Mouse (Mus musculus): ENCODE data around the gene Ntn3.

Ntn3 gene

GRCm38 (mm10) chr17:24211631-24212440 lies 2.5 kb upstream of the Ntn3 start:
- peak; percentile 71 for DNase-seq (ENCODE audit: low read depth, low spot score)

- DNase-seq (ENCODE audit: low read depth, low spot score), result no peak
Measured at GRCm38 (mm10) chr17:24210591-24210990, 1.3 kb upstream of the Ntn3 start.

- DNase-seq (ENCODE audit: low read depth, low spot score), result no peak
Measured at GRCm38 (mm10) chr17:24209916-24210240, 547 bp upstream of the Ntn3 start.

GRCm38 (mm10) chr17:24208641-24209042 lies 689 bp downstream of the Ntn3 start:
- DNase-seq (ENCODE audit: low read depth, low spot score), result no peak

GRCm38 (mm10) chr17:24207768-24208640 lies 1.3 kb downstream of the Ntn3 start:
- no peak for DNase-seq (ENCODE audit: low read depth, low spot score)

- peak; percentile 66 for DNase-seq (ENCODE audit: low read depth, low spot score)
Measured at GRCm38 (mm10) chr17:24206451-24207351, 2.6 kb downstream of the Ntn3 start.

GRCm38 (mm10) chr17:24205908-24206361 lies 3.4 kb downstream of the Ntn3 start:
- peak; percentile 32 for DNase-seq (ENCODE audit: low read depth, low spot score)

GRCm38 (mm10) chr17:24205284-24205888 lies 3.9 kb downstream of the Ntn3 start, which contains the start of gene Tbc1d24:
Gene Tbc1d24 (minus strand): TSS chr17:24205562.
- peak; percentile 95 for DNase-seq (ENCODE audit: low read depth, low spot score)

- no peak for DNase-seq (ENCODE audit: low read depth, low spot score)
Measured at GRCm38 (mm10) chr17:24204846-24205245, 4.5 kb downstream of the Ntn3 start.

GRCm38 (mm10) chr17:24203611-24204534 lies 5.5 kb downstream of the Ntn3 start:
- no peak for DNase-seq (ENCODE audit: low read depth, low spot score)

GRCm38 (mm10) chr17:24203068-24203467 lies 6.3 kb downstream of the Ntn3 start:
- DNase-seq (ENCODE audit: low read depth, low spot score), result peak; percentile 79

GRCm38 (mm10) chr17:24201092-24201491 lies 8.2 kb downstream of the Ntn3 start:
- no peak for DNase-seq (ENCODE audit: low read depth, low spot score)

- DNase-seq (ENCODE audit: low read depth, low spot score), result peak; percentile 74
Measured at GRCm38 (mm10) chr17:24199741-24200140, 9.6 kb downstream of the Ntn3 start.

GRCm38 (mm10) chr17:24199252-24199651 lies 10.1 kb downstream of the Ntn3 start:
- DNase-seq (ENCODE audit: low read depth, low spot score), result no peak

- no peak for DNase-seq (ENCODE audit: low read depth, low spot score)
Measured at GRCm38 (mm10) chr17:24197032-24197824, 12.1 kb downstream of the Ntn3 start.

GRCm38 (mm10) chr17:24195349-24195748 lies 14.0 kb downstream of the Ntn3 start:
- DNase-seq (ENCODE audit: low read depth, low spot score), result no peak

- DNase-seq (ENCODE audit: low read depth, low spot score), result no peak
Measured at GRCm38 (mm10) chr17:24193769-24194168, 15.6 kb downstream of the Ntn3 start.

- DNase-seq (ENCODE audit: low read depth, low spot score), result no peak
Measured at GRCm38 (mm10) chr17:24193268-24193667, 16.1 kb downstream of the Ntn3 start.

GRCm38 (mm10) chr17:24192848-24193247 lies 16.5 kb downstream of the Ntn3 start:
- no peak for DNase-seq (ENCODE audit: low read depth, low spot score)
